Mouse (Mus musculus): ENCODE data around the gene Abcb10. TPM values are rescaled to one million over a fixed set of nuclear protein-coding genes. Genes with fewer than 3 reads are reported as not detected.
"Not testable (repeated sequence)": the region's sequence is repeated elsewhere in the genome, so short reads cannot be mapped to it uniquely, and the experiment has no call there.

Abcb10 gene
- polyA plus RNA-seq, 1 experiment from 2014 or later, result 20.5 TPM

GRCm38 (mm10) chr8:123980239-123980638, 2.7 kb downstream of the Abcb10 start:
- no peak for ATAC-seq (ENCODE audit: extremely low read depth, insufficient number of reproducible peaks, low FRiP score, low TSS enrichment)
- Histone ChIP-seq H3K27me3 (replicated peaks) (no peaks in the 10 kb centered on the region), H3K4me2 (peak overlapping the region; percentile 96), H3K9me3 (no peaks in the 10 kb centered on the region), H3K27ac (replicated peaks) (no peak overlapping the region; the same call in 1 of the 2 replicates), H3K36me3 (peaks cover 3% of the 10 kb centered on the region; the same call in 1 of the 2 replicates), H3K9ac (peak overlapping the region; percentile 72), H3K4me3 (peak overlapping the region; percentile 91), H3K4me1 (peaks cover 53% of the 10 kb centered on the region)
- 51% methylated on average over 4 of the region's 4 CpGs for WGBS

- Histone ChIP-seq H3K9me3 (no peaks in the 10 kb centered on the region), H3K27me3 (replicated peaks) (no peaks in the 10 kb centered on the region), H3K4me1 (peaks cover 50% of the 10 kb centered on the region), H3K9ac (peak overlapping the region; percentile 72), H3K27ac (replicated peaks) (peak overlapping the region; percentile 82), H3K4me2 (peak overlapping the region; percentile 96), H3K36me3 (peaks cover 10% of the 10 kb centered on the region; the same call in 1 of the 2 replicates), H3K4me3 (peak overlapping the region; percentile 91)
- peak; percentile 16; the same call in 1 of the 2 replicates for ATAC-seq (ENCODE audit: extremely low read depth, insufficient number of reproducible peaks, low FRiP score, low TSS enrichment)
- 17% methylated on average over 8 of the region's 8 CpGs for WGBS
These were observed 4.0 kb downstream of the Abcb10 start for GRCm38 (mm10) chr8:123978926-123979325.

GRCm38 (mm10) chr8:123978166-123978838, 4.6 kb downstream of the Abcb10 start:
- H3K9ac ChIP-seq, result peak overlapping the region; percentile 72
- peaks cover 10% of the 10 kb centered on the region; the same call in 1 of the 2 replicates for H3K36me3 ChIP-seq
- H3K27ac ChIP-seq (replicated peaks), result peak overlapping the region; percentile 82
- H3K9me3 ChIP-seq, result no peaks in the 10 kb centered on the region
- H3K4me3 ChIP-seq, result peak overlapping the region; percentile 91
- peak overlapping the region; percentile 96 for H3K4me2 ChIP-seq
- H3K27me3 ChIP-seq (replicated peaks), result no peaks in the 10 kb centered on the region
- H3K4me1 ChIP-seq, result peaks cover 44% of the 10 kb centered on the region
- WGBS, result 19% methylated on average over 14 of the region's 14 CpGs
- ATAC-seq (ENCODE audit: extremely low read depth, insufficient number of reproducible peaks, low FRiP score, low TSS enrichment), result no peak

- peak overlapping the region; percentile 82 for H3K27ac ChIP-seq (replicated peaks)
- no peak for ATAC-seq (ENCODE audit: extremely low read depth, insufficient number of reproducible peaks, low FRiP score, low TSS enrichment)
- H3K4me2 ChIP-seq, result peak overlapping the region; percentile 96
- 88% methylated on average over 4 of the region's 4 CpGs for WGBS
- H3K27me3 ChIP-seq (replicated peaks), result no peaks in the 10 kb centered on the region
- peak overlapping the region; percentile 72 for H3K9ac ChIP-seq
- peak overlapping the region; percentile 91 for H3K4me3 ChIP-seq
- H3K36me3 ChIP-seq, result peaks cover 10% of the 10 kb centered on the region; the same call in 1 of the 2 replicates
- no peaks in the 10 kb centered on the region for H3K9me3 ChIP-seq
- H3K4me1 ChIP-seq, result peaks cover 43% of the 10 kb centered on the region
These were observed 5.4 kb downstream of the Abcb10 start for GRCm38 (mm10) chr8:123977499-123977898.

GRCm38 (mm10) chr8:123973495-123973894, 9.4 kb downstream of the Abcb10 start:
- 67% methylated on average over 1 of the region's 1 CpGs for WGBS
- peaks cover 10% of the 10 kb centered on the region for H3K4me1 ChIP-seq
- ATAC-seq (ENCODE audit: extremely low read depth, insufficient number of reproducible peaks, low FRiP score, low TSS enrichment), result no peak

GRCm38 (mm10) chr8:123966896-123967295, 16.0 kb downstream of the Abcb10 start:
- peaks cover 60% of the 10 kb centered on the region for H3K36me3 ChIP-seq

More at GRCm38 (mm10) chr8:123973495-123973894, 9.4 kb downstream of the Abcb10 start:
- Histone ChIP-seq H3K27me3 (replicated peaks) (no peaks in the 10 kb centered on the region), H3K9me3 (no peaks in the 10 kb centered on the region), H3K4me3 (no peak overlapping the region), H3K4me2 (peak overlapping the region; percentile 16), H3K9ac (no peak overlapping the region), H3K36me3 (peaks cover 26% of the 10 kb centered on the region), H3K27ac (replicated peaks) (no peak overlapping the region)

GRCm38 (mm10) chr8:123961371-123961770, 21.6 kb downstream of the Abcb10 start:
- 42% methylated on average over 1 of the region's 1 CpGs for WGBS
- Histone ChIP-seq H3K4me2 (no peak overlapping the region), H3K4me1 (no peaks in the 10 kb centered on the region), H3K27ac (replicated peaks) (no peak overlapping the region), H3K36me3 (peaks cover 84% of the 10 kb centered on the region), H3K9ac (no peak overlapping the region), H3K27me3 (replicated peaks) (no peaks in the 10 kb centered on the region), H3K9me3 (no peaks in the 10 kb centered on the region), H3K4me3 (no peak overlapping the region)
- no peak for ATAC-seq (ENCODE audit: extremely low read depth, insufficient number of reproducible peaks, low FRiP score, low TSS enrichment)

More at GRCm38 (mm10) chr8:123966896-123967295, 16.0 kb downstream of the Abcb10 start:
- WGBS, result 62% methylated on average over 2 of the region's 2 CpGs
- H3K9ac ChIP-seq, result no peak overlapping the region
- no peaks in the 10 kb centered on the region for H3K9me3 ChIP-seq
- ATAC-seq (ENCODE audit: extremely low read depth, insufficient number of reproducible peaks, low FRiP score, low TSS enrichment), result no peak
- H3K4me3 ChIP-seq, result no peak overlapping the region
- no peak overlapping the region for H3K4me2 ChIP-seq
- H3K4me1 ChIP-seq, result no peaks in the 10 kb centered on the region
- H3K27ac ChIP-seq (replicated peaks), result no peak overlapping the region
- no peaks in the 10 kb centered on the region for H3K27me3 ChIP-seq (replicated peaks)

GRCm38 (mm10) chr8:123960556-123960955, 22.4 kb downstream of the Abcb10 start:
- H3K9ac ChIP-seq; H3K4me2 ChIP-seq; H3K27me3 ChIP-seq (replicated peaks); ATAC-seq (ENCODE audit: extremely low read depth, insufficient number of reproducible peaks, low FRiP score, low TSS enrichment); H3K9me3 ChIP-seq; H3K27ac ChIP-seq (replicated peaks); H3K4me1 ChIP-seq; H3K4me3 ChIP-seq: not testable (repeated sequence)
- 93% methylated on average over 5 of the region's 5 CpGs for WGBS
- H3K36me3 ChIP-seq, result peaks cover 81% of the 10 kb centered on the region

- no peak overlapping the region for H3K27ac ChIP-seq (replicated peaks)
- 83% methylated on average over 9 of the region's 9 CpGs for WGBS
- H3K9me3 ChIP-seq, result no peaks in the 10 kb centered on the region
- no peak overlapping the region for H3K4me2 ChIP-seq
- H3K9ac ChIP-seq, result no peak overlapping the region
- H3K27me3 ChIP-seq (replicated peaks), result no peaks in the 10 kb centered on the region
- H3K36me3 ChIP-seq, result peaks cover 83% of the 10 kb centered on the region
- no peak for ATAC-seq (ENCODE audit: extremely low read depth, insufficient number of reproducible peaks, low FRiP score, low TSS enrichment)
- H3K4me1 ChIP-seq, result no peaks in the 10 kb centered on the region
- no peak overlapping the region for H3K4me3 ChIP-seq
These were observed 22.9 kb downstream of the Abcb10 start for GRCm38 (mm10) chr8:123960056-123960455.

- H3K4me3 ChIP-seq, result no peak overlapping the region
- H3K36me3 ChIP-seq, result peaks cover 85% of the 10 kb centered on the region
These were observed 23.4 kb downstream of the Abcb10 start for GRCm38 (mm10) chr8:123959473-123959872.

GRCm38 (mm10) chr8:123958130-123958529, 24.8 kb downstream of the Abcb10 start:
- Histone ChIP-seq H3K4me2 (no peak overlapping the region), H3K36me3 (peaks cover 90% of the 10 kb centered on the region), H3K27ac (replicated peaks) (no peak overlapping the region), H3K9me3 (no peaks in the 10 kb centered on the region), H3K9ac (no peak overlapping the region), H3K4me1 (no peaks in the 10 kb centered on the region), H3K4me3 (no peak overlapping the region), H3K27me3 (replicated peaks) (no peaks in the 10 kb centered on the region)
- 76% methylated on average over 17 of the region's 17 CpGs for WGBS
- no peak for ATAC-seq (ENCODE audit: extremely low read depth, insufficient number of reproducible peaks, low FRiP score, low TSS enrichment)

More at GRCm38 (mm10) chr8:123959473-123959872, 23.4 kb downstream of the Abcb10 start:
- 92% methylated on average over 6 of the region's 6 CpGs for WGBS
- H3K4me2 ChIP-seq, result no peak overlapping the region
- no peaks in the 10 kb centered on the region for H3K9me3 ChIP-seq
- H3K9ac ChIP-seq, result no peak overlapping the region
- ATAC-seq (ENCODE audit: extremely low read depth, insufficient number of reproducible peaks, low FRiP score, low TSS enrichment), result no peak
- no peak overlapping the region for H3K27ac ChIP-seq (replicated peaks)
- no peaks in the 10 kb centered on the region for H3K27me3 ChIP-seq (replicated peaks)
- no peaks in the 10 kb centered on the region for H3K4me1 ChIP-seq

GRCm38 (mm10) chr8:123954246-123954645, 28.7 kb downstream of the Abcb10 start:
- ATAC-seq (ENCODE audit: extremely low read depth, insufficient number of reproducible peaks, low FRiP score, low TSS enrichment), result no peak
- H3K27ac ChIP-seq (replicated peaks), result no peak overlapping the region
- peaks cover 66% of the 10 kb centered on the region for H3K36me3 ChIP-seq
- no peak overlapping the region for H3K4me2 ChIP-seq
- 87% methylated on average over 8 of the region's 8 CpGs for WGBS
- no peaks in the 10 kb centered on the region for H3K9me3 ChIP-seq
- H3K27me3 ChIP-seq (replicated peaks), result no peaks in the 10 kb centered on the region
- H3K4me3 ChIP-seq, result no peak overlapping the region
- no peak overlapping the region for H3K9ac ChIP-seq
- H3K4me1 ChIP-seq, result peaks cover 9% of the 10 kb centered on the region
